In genomic region chr17:55945696-55946095, GRCm38 (mm10) we compare ENCODE assay signal across 8 mouse cellular contexts. TPM values are rescaled to one million over a fixed set of nuclear protein-coding genes. Genes with fewer than 3 reads are reported as not detected.
A peak's percentile ranks its signal among the peaks of the same experiment; 100 is the strongest.
DNase-seq lines count a peak whose midpoint lies in the region; ATAC-seq and TF ChIP-seq lines count a peak whose summit lies in the region.

No protein-coding gene starts in this region.

- no peak for DNase-seq in kidney, postnatal 0 days (ENCODE audit: low spot score)
- DNase-seq in kidney, adult 11 months = no peak
- DNase-seq in embryonic facial prominence, embryonic 10.5 days (ENCODE audit: low spot score) = no peak
- no peak for DNase-seq in urinary bladder, postnatal 25 days (ENCODE audit: low spot score)
- DNase-seq in c-Kit-positive CD71-positive TER-119-positive erythroid progenitor cells, embryonic 14.5 days (ENCODE audit: low spot score) = no peak
- DNase-seq in gastrocnemius, postnatal 4 days (ENCODE audit: low spot score in 2 of 2) = no peak

- no peak for TF ChIP-seq CTCF in kidney, postnatal 0 days (IDR thresholded peaks at IDR 0.05; ENCODE audit: low read depth)

- H3K36me3 ChIP-seq in kidney, postnatal 0 days (ENCODE audit: insufficient read depth, low read length) = no peaks in the 10 kb centered on the region
- H3K36me3 ChIP-seq in embryonic facial prominence, embryonic 10.5 days (replicated peaks) = peaks cover 8% of the 10 kb centered on the region
- H3K36me3 ChIP-seq in hindbrain, embryonic 13.5 days = peaks cover 4% of the 10 kb centered on the region
- no peaks in the 10 kb centered on the region for H3K36me3 ChIP-seq in midbrain, embryonic 15.5 days (replicated peaks)

- peak overlapping the region; percentile 87 for H3K4me2 ChIP-seq in kidney, postnatal 0 days (ENCODE audit: low read length)
- peak overlapping the region; percentile 74 for H3K4me2 ChIP-seq in hindbrain, embryonic 13.5 days
- peak overlapping the region; percentile 85 for H3K4me2 ChIP-seq in midbrain, embryonic 15.5 days

- no peaks in the 10 kb centered on the region for H3K4me1 ChIP-seq in kidney, postnatal 0 days (replicated peaks; ENCODE audit: insufficient read depth, low read length)
- peaks cover 8% of the 10 kb centered on the region for H3K4me1 ChIP-seq in embryonic facial prominence, embryonic 10.5 days
- H3K4me1 ChIP-seq in hindbrain, embryonic 13.5 days (replicated peaks) = peaks cover 12% of the 10 kb centered on the region
- H3K4me1 ChIP-seq in midbrain, embryonic 15.5 days = peaks cover 10% of the 10 kb centered on the region; the same call in 1 of the 2 replicates

- no peaks in the 10 kb centered on the region for H3K27me3 ChIP-seq in kidney, postnatal 0 days (ENCODE audit: insufficient read depth, low read length)
- H3K27me3 ChIP-seq in embryonic facial prominence, embryonic 10.5 days (replicated peaks; ENCODE audit: low read depth, poor library complexity, severe bottlenecking) = no peaks in the 10 kb centered on the region
- 0 out of 2 replicates have a peak, but pooled peaks cover 3% of the 10 kb centered on the region for H3K27me3 ChIP-seq in hindbrain, embryonic 13.5 days
- no peaks in the 10 kb centered on the region for H3K27me3 ChIP-seq in midbrain, embryonic 15.5 days (replicated peaks)

- ATAC-seq in kidney, postnatal 0 days (replicated peaks; ENCODE audit: low FRiP score, low read depth) = no peak
- ATAC-seq in hindbrain, embryonic 13.5 days (ENCODE audit: low FRiP score) = no peak
- 0 out of 2 replicates have a peak, but pooled peaks have one; percentile 0 for ATAC-seq in midbrain, embryonic 15.5 days (replicated peaks)

- H3K4me3 ChIP-seq in kidney, postnatal 0 days (replicated peaks; ENCODE audit: low read depth, low read length) = peak overlapping the region; percentile 47
- H3K4me3 ChIP-seq in embryonic facial prominence, embryonic 10.5 days = peak overlapping the region; percentile 64
- H3K4me3 ChIP-seq in hindbrain, embryonic 13.5 days = peak overlapping the region; percentile 51
- H3K4me3 ChIP-seq in midbrain, embryonic 15.5 days = peak overlapping the region; percentile 54

- no peaks in the 10 kb centered on the region for H3K9me3 ChIP-seq in kidney, postnatal 0 days (replicated peaks; ENCODE audit: low read length)
- no peaks in the 10 kb centered on the region for H3K9me3 ChIP-seq in embryonic facial prominence, embryonic 10.5 days
- peaks cover 4% of the 10 kb centered on the region; the same call in 1 of the 2 replicates for H3K9me3 ChIP-seq in hindbrain, embryonic 13.5 days
- H3K9me3 ChIP-seq in midbrain, embryonic 15.5 days = no peaks in the 10 kb centered on the region

- peak overlapping the region; percentile 95 for H3K27ac ChIP-seq in kidney, postnatal 0 days
- peak overlapping the region; percentile 89; the same call in 1 of the 2 replicates for H3K27ac ChIP-seq in embryonic facial prominence, embryonic 10.5 days (replicated peaks)
- peak overlapping the region; percentile 95 for H3K27ac ChIP-seq in hindbrain, embryonic 13.5 days
- peak overlapping the region; percentile 94 for H3K27ac ChIP-seq in midbrain, embryonic 15.5 days

- WGBS in kidney, postnatal 0 days = 17% methylated on average over 5 of the region's 5 CpGs
- 33% methylated on average over 5 of the region's 5 CpGs for WGBS in embryonic facial prominence, embryonic 10.5 days
- 35% methylated on average over 5 of the region's 5 CpGs for WGBS in hindbrain, embryonic 13.5 days
- WGBS in midbrain, embryonic 15.5 days = 35% methylated on average over 5 of the region's 5 CpGs

- peak overlapping the region; percentile 60 for H3K9ac ChIP-seq in kidney, postnatal 0 days (ENCODE audit: low read depth, low read length)
- peak overlapping the region; percentile 75 for H3K9ac ChIP-seq in hindbrain, embryonic 13.5 days
- H3K9ac ChIP-seq in midbrain, embryonic 15.5 days = peak overlapping the region; percentile 67

RNA-seq across cellular contexts. Expression of gene Zfp119b, which starts 3.6 kb away (rescaled TPM):
- polyA plus RNA-seq in kidney, postnatal 0 days (2015; fragmentation: Nextera tagmentation; extraction: Ambion mirVana) = 8.1 and 10.6 TPM in 2 replicates
- 4.1 and 4.7 TPM in 2 replicates for polyA plus RNA-seq in embryonic facial prominence, embryonic 10.5 days (2016; fragmentation: Nextera tagmentation; extraction: Ambion mirVana)
- 8.2 and 8.7 TPM in 2 replicates for polyA plus RNA-seq in hindbrain, embryonic 13.5 days (2015; fragmentation: Nextera tagmentation; extraction: Ambion mirVana)
- 9.6 and 10.2 TPM in 2 replicates for polyA plus RNA-seq in midbrain, embryonic 15.5 days (2015; fragmentation: Nextera tagmentation; extraction: Ambion mirVana)
- total RNA-seq in gastrocnemius, postnatal 4 days (2021) = 1 to 10 TPM; 3.8 to 4.0 TPM

RNA-seq across cellular contexts. Expression of gene Ebi3, which starts 6.7 kb away (rescaled TPM):
- polyA plus RNA-seq in kidney, postnatal 0 days (2015; fragmentation: Nextera tagmentation; extraction: Ambion mirVana) = 1.6 and 1.8 TPM in 2 replicates
- polyA plus RNA-seq in embryonic facial prominence, embryonic 10.5 days (2016; fragmentation: Nextera tagmentation; extraction: Ambion mirVana) = 0.98 and 1.4 TPM in 2 replicates
- 5.0 and 6.8 TPM in 2 replicates for polyA plus RNA-seq in hindbrain, embryonic 13.5 days (2015; fragmentation: Nextera tagmentation; extraction: Ambion mirVana)
- polyA plus RNA-seq in midbrain, embryonic 15.5 days (2015; fragmentation: Nextera tagmentation; extraction: Ambion mirVana) = 7.4 and 8.3 TPM in 2 replicates
- total RNA-seq in gastrocnemius, postnatal 4 days (2021) = 1 to 10 TPM; 1.9 to 2.0 TPM

RNA-seq across cellular contexts. Expression of gene Yju2, which starts 13.2 kb away (rescaled TPM):
- polyA plus RNA-seq in kidney, postnatal 0 days (2015; fragmentation: Nextera tagmentation; extraction: Ambion mirVana) = 21.1 and 22.4 TPM in 2 replicates
- polyA plus RNA-seq in embryonic facial prominence, embryonic 10.5 days (2016; fragmentation: Nextera tagmentation; extraction: Ambion mirVana) = 28.7 and 32.0 TPM in 2 replicates
- 23.2 and 25.2 TPM in 2 replicates for polyA plus RNA-seq in hindbrain, embryonic 13.5 days (2015; fragmentation: Nextera tagmentation; extraction: Ambion mirVana)
- 24.5 and 25.4 TPM in 2 replicates for polyA plus RNA-seq in midbrain, embryonic 15.5 days (2015; fragmentation: Nextera tagmentation; extraction: Ambion mirVana)
- total RNA-seq in gastrocnemius, postnatal 4 days (2021) = 10 to 100 TPM; 15.3 to 15.9 TPM

RNA-seq across cellular contexts. Expression of gene Shd, which starts 24.6 kb away (rescaled TPM):
- 54.2 and 56.6 TPM in 2 replicates for polyA plus RNA-seq in kidney, postnatal 0 days (2015; fragmentation: Nextera tagmentation; extraction: Ambion mirVana)
- polyA plus RNA-seq in embryonic facial prominence, embryonic 10.5 days (2016; fragmentation: Nextera tagmentation; extraction: Ambion mirVana) = 32.8 and 39.1 TPM in 2 replicates
- 170 and 182 TPM in 2 replicates for polyA plus RNA-seq in hindbrain, embryonic 13.5 days (2015; fragmentation: Nextera tagmentation; extraction: Ambion mirVana)
- polyA plus RNA-seq in midbrain, embryonic 15.5 days (2015; fragmentation: Nextera tagmentation; extraction: Ambion mirVana) = 209 and 217 TPM in 2 replicates
- 1 to 10 TPM; 1.8 to 1.9 TPM for total RNA-seq in gastrocnemius, postnatal 4 days (2021)

RNA-seq across cellular contexts. Expression of gene Fsd1, which starts 40.6 kb away (rescaled TPM):
- 6.7 and 7.2 TPM in 2 replicates for polyA plus RNA-seq in kidney, postnatal 0 days (2015; fragmentation: Nextera tagmentation; extraction: Ambion mirVana)
- polyA plus RNA-seq in embryonic facial prominence, embryonic 10.5 days (2016; fragmentation: Nextera tagmentation; extraction: Ambion mirVana) = 63.3 and 69.4 TPM in 2 replicates
- 159 and 172 TPM in 2 replicates for polyA plus RNA-seq in hindbrain, embryonic 13.5 days (2015; fragmentation: Nextera tagmentation; extraction: Ambion mirVana)
- polyA plus RNA-seq in midbrain, embryonic 15.5 days (2015; fragmentation: Nextera tagmentation; extraction: Ambion mirVana) = 203 and 208 TPM in 2 replicates
- total RNA-seq in gastrocnemius, postnatal 4 days (2021) = under 1 TPM in 1 of 2 experiments, not detected in 1; 0.32 TPM
